In genomic region chr12:73324742-73325141, GRCm38 (mm10) we compare ENCODE assay signal across 8 mouse cellular contexts. TPM values are rescaled to one million over a fixed set of nuclear protein-coding genes. Genes with fewer than 3 reads are reported as not detected.
DNase-seq lines count a peak whose midpoint lies in the region; ATAC-seq and TF ChIP-seq lines count a peak whose summit lies in the region.

No protein-coding gene starts in this region.

- ATAC-seq in forebrain, postnatal 0 days: no peak
- no peak for ATAC-seq in forebrain, embryonic 11.5 days (replicated peaks; ENCODE audit: low FRiP score)
- ATAC-seq in kidney, postnatal 0 days (replicated peaks; ENCODE audit: low FRiP score, low read depth): no peak
- no peak for ATAC-seq in forebrain, embryonic 15.5 days (replicated peaks)

- no peaks in the 10 kb centered on the region for H3K36me3 ChIP-seq in forebrain, postnatal 0 days (ENCODE audit: insufficient read depth)
- no peaks in the 10 kb centered on the region for H3K36me3 ChIP-seq in forebrain, embryonic 11.5 days (ENCODE audit: control insufficient read depth, insufficient read depth, low read length)
- H3K36me3 ChIP-seq in kidney, postnatal 0 days (ENCODE audit: insufficient read depth, low read length): no peaks in the 10 kb centered on the region
- no peaks in the 10 kb centered on the region for H3K36me3 ChIP-seq in forebrain, embryonic 15.5 days

- no peak for DNase-seq in forebrain, postnatal 0 days
- no peak for DNase-seq in forebrain, embryonic 11.5 days (ENCODE audit: low spot score)
- DNase-seq in 3134 (ENCODE audit: extremely low read depth, insufficient read length, low spot score): peak; percentile 10
- peak; percentile 47 for DNase-seq in brain, adult 2 months (ENCODE audit: low read depth, low spot score)
- DNase-seq in kidney, postnatal 0 days (ENCODE audit: low spot score): peak; percentile 62
- no peak for DNase-seq in neural tube, embryonic 10.5 days (ENCODE audit: extremely low spot score, low spot score)
- no peak for DNase-seq in right cerebral cortex, postnatal 14 days

- H3K4me3 ChIP-seq in forebrain, postnatal 0 days (ENCODE audit: low read depth, low read length): no peak overlapping the region
- H3K4me3 ChIP-seq in forebrain, embryonic 11.5 days (ENCODE audit: low read depth, low read length): no peak overlapping the region
- no peak overlapping the region for H3K4me3 ChIP-seq in kidney, postnatal 0 days (replicated peaks; ENCODE audit: low read depth, low read length)
- no peak overlapping the region for H3K4me3 ChIP-seq in forebrain, embryonic 15.5 days

- no peak overlapping the region for H3K4me2 ChIP-seq in forebrain, postnatal 0 days (ENCODE audit: low read depth)
- no peak overlapping the region for H3K4me2 ChIP-seq in forebrain, embryonic 11.5 days (ENCODE audit: low read depth, low read length, severe bottlenecking)
- H3K4me2 ChIP-seq in kidney, postnatal 0 days (ENCODE audit: low read length): no peak overlapping the region
- no peak overlapping the region for H3K4me2 ChIP-seq in forebrain, embryonic 15.5 days (replicated peaks)

- H3K4me1 ChIP-seq in forebrain, postnatal 0 days (ENCODE audit: insufficient read depth): no peaks in the 10 kb centered on the region
- no peaks in the 10 kb centered on the region for H3K4me1 ChIP-seq in forebrain, embryonic 11.5 days (replicated peaks; ENCODE audit: control insufficient read depth, insufficient read depth, low read length)
- H3K4me1 ChIP-seq in kidney, postnatal 0 days (replicated peaks; ENCODE audit: insufficient read depth, low read length): 0 out of 2 replicates have a peak, but pooled peaks cover 3% of the 10 kb centered on the region
- H3K4me1 ChIP-seq in forebrain, embryonic 15.5 days: no peaks in the 10 kb centered on the region

- 93% methylated on average over 1 of the region's 1 CpGs for WGBS in forebrain, postnatal 0 days
- 79% methylated on average over 1 of the region's 1 CpGs for whole genome bisulfite sequencing in forebrain, embryonic 11.5 days
- 70% methylated on average over 1 of the region's 1 CpGs for WGBS in kidney, postnatal 0 days
- WGBS in forebrain, embryonic 15.5 days: 98% methylated on average over 1 of the region's 1 CpGs

- H3K27me3 ChIP-seq in forebrain, postnatal 0 days (ENCODE audit: insufficient read depth, low read length): no peaks in the 10 kb centered on the region
- H3K27me3 ChIP-seq in forebrain, embryonic 11.5 days (ENCODE audit: control insufficient read depth, insufficient read depth, low read length): no peaks in the 10 kb centered on the region
- no peaks in the 10 kb centered on the region for H3K27me3 ChIP-seq in kidney, postnatal 0 days (ENCODE audit: insufficient read depth, low read length)
- H3K27me3 ChIP-seq in forebrain, embryonic 15.5 days: no peaks in the 10 kb centered on the region

- no peaks in the 10 kb centered on the region for H3K9me3 ChIP-seq in forebrain, postnatal 0 days (ENCODE audit: low read length)
- no peaks in the 10 kb centered on the region for H3K9me3 ChIP-seq in forebrain, embryonic 11.5 days (ENCODE audit: control insufficient read depth, low read length)
- H3K9me3 ChIP-seq in kidney, postnatal 0 days (replicated peaks; ENCODE audit: low read length): no peaks in the 10 kb centered on the region
- H3K9me3 ChIP-seq in forebrain, embryonic 15.5 days: no peaks in the 10 kb centered on the region

- H3K9ac ChIP-seq in forebrain, postnatal 0 days: no peak overlapping the region
- H3K9ac ChIP-seq in forebrain, embryonic 11.5 days (ENCODE audit: low read length): no peak overlapping the region
- H3K9ac ChIP-seq in kidney, postnatal 0 days (ENCODE audit: low read depth, low read length): no peak overlapping the region
- no peak overlapping the region for H3K9ac ChIP-seq in forebrain, embryonic 15.5 days (replicated peaks)

- no peak overlapping the region for H3K27ac ChIP-seq in forebrain, postnatal 0 days (ENCODE audit: low read depth, low read length)
- no peak overlapping the region for H3K27ac ChIP-seq in forebrain, embryonic 11.5 days (ENCODE audit: low read depth, low read length)
- no peak overlapping the region for H3K27ac ChIP-seq in kidney, postnatal 0 days
- no peak overlapping the region for H3K27ac ChIP-seq in forebrain, embryonic 15.5 days (replicated peaks)

- TF ChIP-seq CTCF in forebrain, postnatal 0 days (IDR thresholded peaks at IDR 0.05; ENCODE audit: low read depth): peak; percentile 34; the same call in 1 of the 2 replicates
- TF ChIP-seq CTCF in kidney, postnatal 0 days (IDR thresholded peaks at IDR 0.05; ENCODE audit: low read depth): peak; percentile 70

RNA-seq across cellular contexts. Expression of gene Slc38a6, which starts 38.2 kb away (rescaled TPM):
- total RNA-seq in forebrain, postnatal 0 days (2014; rRNA removed): 9.8 and 20.2 TPM in 2 replicates
- 4.5 and 9.2 TPM in 2 replicates for polyA plus RNA-seq in forebrain, postnatal 0 days (2015; fragmentation: Nextera tagmentation; extraction: Ambion mirVana)
- polyA plus RNA-seq in forebrain, embryonic 11.5 days (2014; fragmentation: Nextera tagmentation; extraction: Ambion mirVana): 7.0 and 9.7 TPM in 2 replicates
- 5.7 and 6.2 TPM in 2 replicates for polyA plus RNA-seq in kidney, postnatal 0 days (2015; fragmentation: Nextera tagmentation; extraction: Ambion mirVana)
- 6.7 and 8.8 TPM in 2 replicates for polyA plus RNA-seq in forebrain, embryonic 15.5 days (2015; fragmentation: Nextera tagmentation; extraction: Ambion mirVana)

RNA-seq across cellular contexts. Expression of gene Trmt5, which starts 38.2 kb away (rescaled TPM):
- total RNA-seq in forebrain, postnatal 0 days (2014; rRNA removed): 13.3 and 13.9 TPM in 2 replicates
- 12.0 and 12.7 TPM in 2 replicates for polyA plus RNA-seq in forebrain, postnatal 0 days (2015; fragmentation: Nextera tagmentation; extraction: Ambion mirVana)
- polyA plus RNA-seq in forebrain, embryonic 11.5 days (2014; fragmentation: Nextera tagmentation; extraction: Ambion mirVana): 18.3 and 19.8 TPM in 2 replicates
- 15.3 and 15.4 TPM in 2 replicates for polyA plus RNA-seq in kidney, postnatal 0 days (2015; fragmentation: Nextera tagmentation; extraction: Ambion mirVana)
- 13.5 and 15.3 TPM in 2 replicates for polyA plus RNA-seq in forebrain, embryonic 15.5 days (2015; fragmentation: Nextera tagmentation; extraction: Ambion mirVana)

Comparison
In these comparisons a context has a peak if more than half of its experiments do, and no peak if none do; other contexts are left out.
1. DNase-seq: peak in 3134 (single experiment), brain, adult 2 months (single experiment) and kidney, postnatal 0 days (single experiment); none in forebrain, postnatal 0 days (single experiment), forebrain, embryonic 11.5 days (single experiment), neural tube, embryonic 10.5 days (single experiment) and right cerebral cortex, postnatal 14 days (single experiment).